Mouse (Mus musculus) liver, adult (tissue): ENCODE results near the gene Slc39a10.

Experiments used
- GATA4 ChIP-seq: IDR thresholded peaks from 2 replicates; pipeline ENCODE4 v1.6.1; 2014; ENCODE audit warnings: mild to moderate bottlenecking, low read length; ENCODE audit not compliant: insufficient replicate concordance

Slc39a10 gene

DNA sequence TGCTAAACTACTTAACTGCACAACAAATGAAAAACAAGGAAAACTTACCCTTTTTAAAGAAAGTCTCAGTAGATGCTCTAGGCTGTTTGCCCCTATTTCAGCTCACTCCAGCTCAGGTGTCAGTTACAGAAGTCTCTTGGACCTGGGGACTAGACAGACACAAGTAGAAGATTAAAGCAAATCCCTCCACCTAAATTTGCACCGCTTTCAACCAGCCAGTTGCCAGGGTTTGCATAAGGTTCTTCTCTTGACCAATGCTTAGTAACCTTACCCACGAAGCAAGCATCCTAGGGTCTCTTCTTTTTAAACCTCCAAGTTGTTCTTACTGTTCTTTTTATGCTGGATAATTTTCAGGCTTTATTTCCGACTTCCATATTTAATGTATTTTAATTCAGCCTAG lies at the start of gene Slc39a10:
Gene Slc39a10 (minus strand): TSS at position 101 of the 400 bp plus-strand sequence.
- TF ChIP-seq GATA4, result no peak

GRCm38 (mm10) chr1:46939295-46939694 lies 46.6 kb upstream of the Slc39a10 start:
- TF ChIP-seq GATA4, result no peak

- no peak for TF ChIP-seq GATA4
Measured at GRCm38 (mm10) chr1:46937641-46938040, 45.0 kb upstream of the Slc39a10 start.

DNA sequence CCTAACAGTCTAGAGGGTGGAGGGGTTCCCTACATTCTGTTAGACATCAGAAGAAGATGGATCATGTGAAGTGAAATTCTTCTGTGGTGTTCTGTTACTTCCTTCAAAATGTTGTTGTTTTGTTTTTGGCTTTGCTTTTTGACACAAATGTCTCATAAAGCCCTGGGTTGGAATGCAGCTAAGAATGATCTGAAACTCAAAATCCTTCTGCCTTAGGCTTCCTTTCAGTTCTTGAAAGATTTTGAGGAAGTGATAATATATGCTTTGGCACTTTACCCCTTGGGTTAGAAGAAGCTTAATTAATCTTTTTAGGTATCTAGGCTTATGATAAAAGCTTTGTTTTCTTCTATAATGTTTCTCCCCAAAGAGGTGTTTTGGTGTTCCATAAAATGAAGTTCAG lies 34.5 kb upstream of the Slc39a10 start:
- no peak for TF ChIP-seq GATA4

- TF ChIP-seq GATA4, result peak; percentile 37; the same call in 1 of the 2 replicates
Measured at GRCm38 (mm10) chr1:46926239-46926638, 33.6 kb upstream of the Slc39a10 start.

DNA sequence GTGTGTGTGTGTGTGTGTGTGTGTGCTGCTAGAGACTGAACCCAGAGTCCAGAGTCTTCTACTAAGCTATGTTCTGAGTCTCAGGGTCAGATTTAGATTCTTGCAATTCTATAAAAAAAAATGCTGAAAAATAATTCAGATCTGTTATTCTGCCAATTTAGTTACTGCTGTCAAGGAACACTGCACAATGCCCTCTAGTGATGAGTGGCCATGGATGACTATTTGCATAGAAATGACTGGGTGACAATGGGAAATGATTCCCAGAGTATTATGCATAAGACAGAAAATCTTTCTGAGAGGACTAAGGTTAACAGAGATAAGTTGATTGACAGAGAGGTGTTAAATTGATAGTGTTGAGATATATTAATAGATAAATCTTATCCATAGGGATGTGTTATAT lies 32.3 kb upstream of the Slc39a10 start:
- TF ChIP-seq GATA4, result no peak

GRCm38 (mm10) chr1:46922904-46923303 lies 30.3 kb upstream of the Slc39a10 start:
- TF ChIP-seq GATA4, result no peak

GRCm38 (mm10) chr1:46921630-46922029 lies 29.0 kb upstream of the Slc39a10 start:
- no peak for TF ChIP-seq GATA4

DNA sequence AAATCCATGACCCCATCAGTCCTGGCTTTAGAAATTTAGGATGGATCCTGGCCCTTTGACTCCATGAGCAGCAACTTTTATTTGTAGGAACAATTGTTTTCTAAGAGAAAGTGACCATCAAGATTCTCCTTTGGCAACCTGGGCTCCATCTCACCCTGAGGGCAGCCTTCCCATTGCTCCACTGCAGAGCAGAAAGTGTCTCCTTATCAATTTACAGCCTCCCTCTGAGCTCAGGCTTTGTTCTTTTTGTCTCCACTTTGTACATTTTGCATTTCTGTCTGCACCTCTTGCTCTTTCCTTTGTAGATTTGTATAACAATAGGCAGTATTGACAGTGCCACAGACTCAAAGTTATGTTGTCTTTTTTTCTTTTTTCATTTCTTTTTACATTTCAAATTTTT lies 23.6 kb upstream of the Slc39a10 start:
- no peak for TF ChIP-seq GATA4

GRCm38 (mm10) chr1:46914349-46914748 lies 21.7 kb upstream of the Slc39a10 start:
- no peak for TF ChIP-seq GATA4

GRCm38 (mm10) chr1:46912506-46913156 lies 20.0 kb upstream of the Slc39a10 start:
- no peak for TF ChIP-seq GATA4

DNA sequence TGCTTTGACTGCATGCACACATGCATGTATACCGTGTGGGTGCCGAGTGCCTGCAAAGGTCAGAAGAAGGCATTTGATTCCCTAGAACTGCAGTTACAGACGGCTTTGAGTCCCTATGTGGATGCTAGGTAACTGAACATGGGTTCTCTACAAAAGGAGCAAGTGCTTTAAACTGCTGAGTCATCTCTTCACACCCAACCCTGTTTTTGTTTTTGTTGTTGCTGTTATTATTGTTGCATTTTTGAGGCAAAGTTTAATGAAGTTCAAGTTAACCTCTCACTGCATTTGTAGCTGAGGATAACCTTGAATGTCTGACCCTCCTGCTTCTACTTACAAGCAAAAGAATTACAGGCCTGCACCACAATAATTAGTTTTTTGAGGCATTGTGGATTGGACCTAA lies 17.5 kb upstream of the Slc39a10 start:
- no peak for TF ChIP-seq GATA4

GRCm38 (mm10) chr1:46905706-46906105 lies 13.1 kb upstream of the Slc39a10 start:
- no peak for TF ChIP-seq GATA4

DNA sequence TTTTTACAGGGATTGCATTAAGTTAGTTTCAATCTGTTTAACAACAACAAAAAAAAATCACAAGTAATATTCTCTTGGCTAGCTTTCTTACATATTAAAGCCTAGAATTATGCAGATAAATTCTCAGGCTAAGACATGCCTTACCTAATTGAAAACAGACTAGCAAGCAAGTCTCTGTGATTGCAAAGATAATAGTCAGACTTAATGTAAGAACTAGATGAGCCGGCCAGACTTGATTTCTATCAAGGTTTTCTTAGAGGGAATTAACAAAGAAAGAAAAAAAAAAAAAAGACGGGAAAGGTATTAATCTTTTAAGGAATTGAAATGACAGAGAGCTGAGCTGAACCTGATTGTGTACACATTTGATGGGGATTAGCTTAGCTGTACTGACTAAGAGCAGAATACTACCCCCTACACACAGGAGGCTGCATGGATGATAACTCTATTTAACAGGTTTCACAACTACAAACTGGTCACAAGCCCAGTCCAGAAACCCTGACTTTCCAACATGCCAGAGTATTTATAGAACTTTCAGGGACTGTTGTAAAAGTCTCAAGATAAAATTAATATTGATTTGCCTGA lies 9.5 kb upstream of the Slc39a10 start:
- TF ChIP-seq GATA4, result no peak

- no peak for TF ChIP-seq GATA4
Measured at GRCm38 (mm10) chr1:46894281-46894842, 1.7 kb upstream of the Slc39a10 start.

DNA sequence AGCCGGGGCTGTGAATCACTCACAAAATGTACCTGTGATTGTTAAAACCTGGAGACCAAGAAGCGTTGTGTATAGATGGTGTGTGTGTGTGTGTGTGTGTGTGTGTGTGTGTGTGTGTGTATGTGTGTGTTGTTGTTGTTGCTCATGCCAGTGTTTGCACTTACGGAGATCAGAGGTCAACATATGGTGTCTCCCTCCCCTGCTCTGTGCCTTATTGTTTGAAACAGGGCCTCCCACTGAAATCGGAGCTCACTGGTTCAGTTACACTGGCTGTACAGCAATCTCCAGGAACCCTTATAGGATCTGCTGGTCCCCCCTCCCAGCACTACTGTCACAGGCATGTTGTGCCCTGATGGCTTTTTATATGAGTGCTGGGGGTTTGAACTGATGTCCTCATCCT lies 3.9 kb downstream of the Slc39a10 start:
- no peak for TF ChIP-seq GATA4

DNA sequence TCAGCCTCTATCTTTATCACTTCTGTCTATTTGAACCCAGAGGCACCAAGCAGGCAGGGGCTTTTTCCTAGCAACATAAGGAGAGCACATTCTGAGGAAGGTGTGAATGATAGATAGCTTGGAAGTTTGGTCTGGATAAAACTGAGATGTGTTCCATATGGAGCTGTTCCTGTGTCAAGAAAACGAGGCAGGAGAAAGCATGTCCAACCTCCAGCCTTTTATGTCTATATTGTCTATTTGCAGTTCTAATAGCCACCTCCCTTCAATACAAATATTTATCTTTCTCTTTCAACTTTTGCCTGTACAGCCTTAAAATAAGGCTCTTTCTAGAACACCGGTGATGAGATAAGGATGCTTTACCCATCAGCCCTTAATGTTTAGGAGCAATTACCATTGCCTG lies 4.3 kb downstream of the Slc39a10 start:
- no peak for TF ChIP-seq GATA4
